Mouse (Mus musculus) testis, adult 2 months (tissue): Measurements from ENCODE around the gene Ppp1r35. TPM values are rescaled to one million over a fixed set of nuclear protein-coding genes. Genes with fewer than 3 reads are reported as not detected.

Experiments used
- H3K27ac ChIP-seq: fragments of 200-500 bp; 2 replicates; pipeline ENCODE4 v1.5.1; 2012; ENCODE audit warnings: low read depth, low read length; ENCODE audit not compliant: control insufficient read depth, insufficient read depth
- H3K27me3 ChIP-seq: fragments of 200-500 bp; 2 replicates; pipeline ENCODE4 v1.6.1; 2012; ENCODE audit warnings: mild to moderate bottlenecking, low read length, moderate library complexity; ENCODE audit not compliant: control insufficient read depth, insufficient read depth
- H3K36me3 ChIP-seq: fragments of 200-500 bp; 2 replicates; pipeline ENCODE4 v1.6.1; 2012; ENCODE audit warnings: mild to moderate bottlenecking, low read length; ENCODE audit not compliant: control insufficient read depth, insufficient read depth
- H3K4me1 ChIP-seq: fragments of 200-500 bp; 2 replicates; pipeline ENCODE4 v1.6.1; 2012; ENCODE audit warnings: low read length; ENCODE audit not compliant: control insufficient read depth, insufficient read depth
- H3K4me3 ChIP-seq: fragments of 200-500 bp; 2 replicates; pipeline ENCODE4 v1.5.1; 2012; ENCODE audit warnings: low read depth, mild to moderate bottlenecking, low read length, moderate library complexity, mixed read lengths; ENCODE audit not compliant: control insufficient read depth
- CTCF ChIP-seq: fragments of 200-500 bp; IDR thresholded peaks from 2 replicates; pipeline ENCODE4 v1.5.1; 2012; ENCODE audit warnings: low read depth, mild to moderate bottlenecking, inconsistent platforms, low read length, moderate library complexity; ENCODE audit not compliant: control insufficient read depth, insufficient read depth, insufficient replicate concordance
- POLR2A ChIP-seq: fragments of 200-500 bp; IDR thresholded peaks from 2 replicates; pipeline ENCODE4 v1.6.1; 2012; ENCODE audit warnings: low read depth, mild to moderate bottlenecking, inconsistent platforms, low read length, moderate library complexity; ENCODE audit not compliant: control insufficient read depth
- polyA plus RNA-seq: library from polyadenylated mRNA; depleted of rRNA; stranded (reverse); fragments of >200 nt; gene quantifications from 2 replicates; pipeline ENCODE4 v1.2.3, GENCODE M21; 2012

Gene Ppp1r35
- polyA plus RNA-seq, 1 experiment, result 48.3 TPM

GRCm38 (mm10) chr5:137800917-137801316 is 22.3 kb downstream of the Ppp1r35 start:
- TF ChIP-seq POLR2A, result no peak
- TF ChIP-seq CTCF, result no peak
- no peaks in the 10 kb centered on the region for H3K4me1 ChIP-seq
- no peak overlapping the region for H3K27ac ChIP-seq
- H3K27me3 ChIP-seq, result no peaks in the 10 kb centered on the region
- H3K36me3 ChIP-seq, result no peaks in the 10 kb centered on the region; the same call in none of the 2 replicates
- H3K4me3 ChIP-seq, result no peak overlapping the region

- Histone ChIP-seq H3K27ac (no peak overlapping the region), H3K4me3 (no peak overlapping the region), H3K27me3 (no peaks in the 10 kb centered on the region), H3K4me1 (no peaks in the 10 kb centered on the region), H3K36me3 (no peaks in the 10 kb centered on the region; the same call in 1 of the 2 replicates)
- no peak for TF ChIP-seq POLR2A
- no peak for TF ChIP-seq CTCF
Measured at GRCm38 (mm10) chr5:137806158-137806557, 27.5 kb downstream of the Ppp1r35 start.

DNA sequence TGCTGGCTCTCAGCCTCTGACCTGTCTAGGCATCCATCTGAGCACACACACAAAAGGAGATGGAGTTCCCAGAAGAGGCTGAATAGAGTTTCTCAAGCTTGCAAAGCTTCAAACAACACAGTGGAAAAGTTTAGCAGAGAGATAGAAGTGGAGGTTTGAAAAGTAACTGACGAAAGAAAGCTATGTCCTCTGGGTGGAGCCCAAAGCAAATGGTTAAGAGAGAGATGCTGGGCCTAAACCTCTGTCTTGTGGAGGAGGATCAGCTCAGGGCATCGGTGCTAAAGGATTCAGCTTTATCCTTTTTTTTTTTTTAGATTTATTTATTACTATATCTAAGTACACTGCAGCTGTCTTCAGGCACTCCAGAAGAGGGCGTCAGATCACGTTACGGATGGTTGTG is 29.7 kb downstream of the Ppp1r35 start:
- Histone ChIP-seq H3K27ac (no peak overlapping the region), H3K36me3 (no peaks in the 10 kb centered on the region; the same call in 1 of the 2 replicates), H3K4me1 (no peaks in the 10 kb centered on the region), H3K27me3 (no peaks in the 10 kb centered on the region), H3K4me3 (no peak overlapping the region)
- TF ChIP-seq POLR2A (no peak), CTCF (no peak)

- Histone ChIP-seq H3K27me3 (no peaks in the 10 kb centered on the region), H3K4me1 (no peaks in the 10 kb centered on the region), H3K36me3 (no peaks in the 10 kb centered on the region), H3K4me3 (no peak overlapping the region), H3K27ac (no peak overlapping the region)
- no peak for TF ChIP-seq CTCF
- TF ChIP-seq POLR2A, result no peak
Measured at GRCm38 (mm10) chr5:137817466-137818222, 39.0 kb downstream of the Ppp1r35 start.

DNA sequence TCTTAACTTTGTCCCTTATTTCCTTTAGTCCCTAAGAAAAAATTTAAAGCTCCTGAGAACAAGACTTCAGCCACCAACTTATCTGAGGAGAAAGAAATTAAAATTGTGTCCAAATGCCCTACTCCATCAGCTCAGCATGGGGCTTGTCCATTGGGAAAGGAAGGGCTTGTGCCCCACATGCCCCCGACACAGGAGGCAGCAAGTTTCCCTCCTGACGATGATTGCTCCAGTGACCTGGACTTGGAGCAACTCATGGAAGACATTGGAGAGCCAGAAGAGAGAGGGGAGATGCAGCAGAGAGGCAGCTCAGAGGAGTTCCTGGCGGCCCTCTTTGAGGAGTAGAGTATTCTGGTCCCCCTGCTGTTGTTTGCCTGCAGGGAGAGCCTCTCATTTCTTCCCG is 43.5 kb downstream of the Ppp1r35 start:
- Histone ChIP-seq H3K4me1 (no peaks in the 10 kb centered on the region), H3K27me3 (no peaks in the 10 kb centered on the region), H3K27ac (no peak overlapping the region), H3K36me3 (no peaks in the 10 kb centered on the region), H3K4me3 (no peak overlapping the region)
- TF ChIP-seq CTCF (no peak), POLR2A (no peak)

GRCm38 (mm10) chr5:137822602-137823001 is 44.0 kb downstream of the Ppp1r35 start:
- H3K27me3 ChIP-seq, result no peaks in the 10 kb centered on the region
- no peaks in the 10 kb centered on the region for H3K36me3 ChIP-seq
- H3K4me1 ChIP-seq, result no peaks in the 10 kb centered on the region

DNA sequence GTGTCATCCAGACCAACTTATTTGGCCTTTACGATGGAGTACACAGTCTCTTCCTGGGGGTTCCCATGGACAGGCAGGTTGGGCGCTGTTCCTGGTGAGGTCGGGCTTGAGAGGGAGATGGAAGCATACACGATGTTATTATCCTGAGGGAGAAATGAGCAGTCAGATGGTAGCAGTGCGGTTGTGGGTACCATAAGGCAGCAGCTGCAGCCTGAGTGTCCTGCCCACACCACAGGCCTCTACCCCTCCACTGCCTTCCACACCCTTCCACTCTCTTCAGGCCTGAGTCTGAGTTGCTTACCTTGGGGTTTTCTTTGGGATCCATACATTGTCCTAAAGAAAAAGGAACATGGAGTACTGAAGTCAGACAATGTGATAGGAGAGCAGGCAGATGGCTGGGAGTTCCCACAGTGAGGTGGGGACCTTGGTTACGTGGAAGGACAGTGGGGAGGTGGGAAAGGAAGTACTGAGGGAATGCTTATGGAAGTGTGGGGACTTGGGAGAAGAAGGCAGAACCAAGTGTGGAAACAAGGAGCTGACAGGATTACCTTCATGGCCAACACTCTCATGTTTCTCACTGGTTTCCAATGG is 44.9 kb downstream of the Ppp1r35 start:
- no peaks in the 10 kb centered on the region for H3K36me3 ChIP-seq
- TF ChIP-seq POLR2A (no peak), CTCF (no peak)
- H3K27me3 ChIP-seq, result no peaks in the 10 kb centered on the region
- no peak overlapping the region for H3K4me3 ChIP-seq
- no peaks in the 10 kb centered on the region for H3K4me1 ChIP-seq
- no peak overlapping the region for H3K27ac ChIP-seq

More at GRCm38 (mm10) chr5:137822602-137823001, 44.0 kb downstream of the Ppp1r35 start:
- TF ChIP-seq CTCF (no peak), POLR2A (no peak)
- Histone ChIP-seq H3K4me3 (no peak overlapping the region), H3K27ac (no peak overlapping the region)
